Mouse (Mus musculus): ENCODE measurements at regions not wholly inside any gene's neighbourhood (a gene's known extent, or its start where the extent isn't known, plus 50 kb on each side); places are given as distances from the start of the nearest gene placed in this dataset.

GRCm38 (mm10) chr8:115953783-115954470 lies 246.3 kb upstream of the Maf start:
- DNase-seq (ENCODE audit: low read depth, low spot score) = no peak
- Histone ChIP-seq H3K4me1 (ENCODE audit: control insufficient read depth in 2 of 2, insufficient read depth in 2 of 2, low read length in 2 of 2, poor library complexity in 1 of 2) (no peaks in the 10 kb centered on the region), H3K9me3 (ENCODE audit: control insufficient read depth, insufficient read depth, low read depth, low read length) (no peaks in the 10 kb centered on the region), H3K4me3 (ENCODE audit: insufficient read depth in 1 of 2, low read depth in 1 of 2, low read length in 2 of 2, poor library complexity in 1 of 2, severe bottlenecking in 1 of 2) (no peak overlapping the region), H3K36me3 (ENCODE audit: control insufficient read depth, insufficient read depth, low read length, poor library complexity, severe bottlenecking) (no peaks in the 10 kb centered on the region), H3K9ac (ENCODE audit: insufficient read depth, low read depth, low read length, poor library complexity, severe bottlenecking) (no peak overlapping the region), H3K27ac (ENCODE audit: insufficient read depth, low read depth, low read length, poor library complexity, severe bottlenecking) (no peak overlapping the region)
- in situ Hi-C loops (cut with MboI; ENCODE audit: low sequenced_read_pairs in 2 of 2, unreplicated experiment in 2 of 2) = no loop called here
- TF ChIP-seq ZNF384 (IDR thresholded peaks at IDR 0.05; ENCODE audit: low read depth, low read length) (no peak), ZC3H11A (IDR thresholded peaks at IDR 0.05; ENCODE audit: borderline replicate concordance, low read depth, low read length) (no peak), MAFK (IDR thresholded peaks at IDR 0.05; ENCODE audit: insufficient read depth, low read depth, low read length) (no peak), HCFC1 (IDR thresholded peaks at IDR 0.05; ENCODE audit: borderline replicate concordance, insufficient read depth, low read length) (no peak), CHD2 (IDR thresholded peaks at IDR 0.05; ENCODE audit: low read depth, low read length) (no peak)

GRCm38 (mm10) chr8:115952496-115952895 lies 244.9 kb upstream of the Maf start:
- Histone ChIP-seq H3K4me1 (ENCODE audit: control insufficient read depth in 2 of 2, insufficient read depth in 2 of 2, low read length in 2 of 2, poor library complexity in 1 of 2) (no peaks in the 10 kb centered on the region), H3K9me3 (ENCODE audit: control insufficient read depth, insufficient read depth, low read depth, low read length) (no peaks in the 10 kb centered on the region), H3K27ac (ENCODE audit: insufficient read depth, low read depth, low read length, poor library complexity, severe bottlenecking) (no peak overlapping the region), H3K4me3 (ENCODE audit: insufficient read depth in 1 of 2, low read depth in 1 of 2, low read length in 2 of 2, poor library complexity in 1 of 2, severe bottlenecking in 1 of 2) (no peak overlapping the region), H3K36me3 (ENCODE audit: control insufficient read depth, insufficient read depth, low read length, poor library complexity, severe bottlenecking) (no peaks in the 10 kb centered on the region), H3K9ac (ENCODE audit: insufficient read depth, low read depth, low read length, poor library complexity, severe bottlenecking) (no peak overlapping the region)
- no peak for TF ChIP-seq HCFC1 (IDR thresholded peaks at IDR 0.05; ENCODE audit: borderline replicate concordance, insufficient read depth, low read length)
- no peak for TF ChIP-seq ZC3H11A (IDR thresholded peaks at IDR 0.05; ENCODE audit: borderline replicate concordance, low read depth, low read length)
- no peak for TF ChIP-seq MAFK (IDR thresholded peaks at IDR 0.05; ENCODE audit: insufficient read depth, low read depth, low read length)
- no peak for TF ChIP-seq ZNF384 (IDR thresholded peaks at IDR 0.05; ENCODE audit: low read depth, low read length)
- TF ChIP-seq CHD2 (IDR thresholded peaks at IDR 0.05; ENCODE audit: low read depth, low read length) = no peak
- no peak for DNase-seq (ENCODE audit: low read depth, low spot score)
- in situ Hi-C loops (cut with MboI; ENCODE audit: low sequenced_read_pairs in 2 of 2, unreplicated experiment in 2 of 2) = no loop called here

DNA sequence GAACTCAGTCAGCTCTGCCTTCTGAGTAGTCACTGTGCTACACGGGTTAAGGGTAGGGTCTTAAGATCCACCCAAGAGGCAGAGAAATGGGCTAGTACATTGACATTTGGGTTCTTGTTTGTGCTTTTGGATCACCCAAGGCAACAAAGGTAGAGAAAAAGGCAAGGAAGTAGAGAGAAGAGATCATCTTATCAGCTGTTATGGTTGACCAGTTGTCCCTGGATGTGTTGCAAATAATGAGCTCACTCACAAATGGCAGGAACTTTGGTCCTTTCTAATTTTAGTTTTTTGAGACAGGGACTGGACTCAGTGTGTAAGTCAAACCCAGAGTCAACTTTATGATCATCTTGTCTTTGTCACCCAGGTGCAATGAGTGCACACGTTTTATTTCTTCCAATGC lies 241.3 kb upstream of the Maf start:
- no peak overlapping the region for H3K9ac ChIP-seq (ENCODE audit: insufficient read depth, low read depth, low read length, poor library complexity, severe bottlenecking)
- H3K4me3 ChIP-seq (ENCODE audit: insufficient read depth in 1 of 2, low read depth in 1 of 2, low read length in 2 of 2, poor library complexity in 1 of 2, severe bottlenecking in 1 of 2) = no peak overlapping the region
- TF ChIP-seq ZNF384 (IDR thresholded peaks at IDR 0.05; ENCODE audit: low read depth, low read length) = no peak
- TF ChIP-seq CHD2 (IDR thresholded peaks at IDR 0.05; ENCODE audit: low read depth, low read length) = no peak
- TF ChIP-seq ZC3H11A (IDR thresholded peaks at IDR 0.05; ENCODE audit: borderline replicate concordance, low read depth, low read length) = no peak
- TF ChIP-seq MAFK (IDR thresholded peaks at IDR 0.05; ENCODE audit: insufficient read depth, low read depth, low read length) = no peak
- H3K27ac ChIP-seq (ENCODE audit: insufficient read depth, low read depth, low read length, poor library complexity, severe bottlenecking) = no peak overlapping the region
- DNase-seq (ENCODE audit: low read depth, low spot score) = no peak
- H3K4me1 ChIP-seq (ENCODE audit: control insufficient read depth in 2 of 2, insufficient read depth in 2 of 2, low read length in 2 of 2, poor library complexity in 1 of 2) = no peaks in the 10 kb centered on the region
- no peaks in the 10 kb centered on the region for H3K36me3 ChIP-seq (ENCODE audit: control insufficient read depth, insufficient read depth, low read length, poor library complexity, severe bottlenecking)
- in situ Hi-C loops (cut with MboI; ENCODE audit: low sequenced_read_pairs in 2 of 2, unreplicated experiment in 2 of 2) = no loop called here
- no peaks in the 10 kb centered on the region for H3K9me3 ChIP-seq (ENCODE audit: control insufficient read depth, insufficient read depth, low read depth, low read length)

DNA sequence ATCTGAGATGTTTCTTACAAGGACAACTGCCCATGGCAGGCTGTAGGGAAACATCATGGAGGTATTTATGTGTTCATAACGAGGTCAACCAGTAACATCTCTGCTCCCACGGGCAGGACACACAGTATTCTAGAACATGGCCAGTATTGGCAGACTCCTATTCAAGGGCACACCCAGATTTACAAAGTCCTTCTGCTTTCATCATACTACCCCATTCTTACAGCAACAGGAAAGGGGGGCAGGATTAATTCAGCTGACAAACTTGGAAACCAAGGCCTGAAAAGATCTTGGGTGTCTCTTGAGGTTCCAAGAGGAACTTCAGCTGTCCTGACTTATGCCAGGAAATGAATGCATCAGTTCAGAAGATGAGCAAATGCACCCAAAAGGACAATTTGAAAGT lies 240.4 kb upstream of the Maf start:
- DNase-seq (ENCODE audit: low read depth, low spot score) = no peak
- H3K9me3 ChIP-seq (ENCODE audit: control insufficient read depth, insufficient read depth, low read depth, low read length) = no peaks in the 10 kb centered on the region
- H3K4me1 ChIP-seq (ENCODE audit: control insufficient read depth in 2 of 2, insufficient read depth in 2 of 2, low read length in 2 of 2, poor library complexity in 1 of 2) = no peaks in the 10 kb centered on the region
- H3K36me3 ChIP-seq (ENCODE audit: control insufficient read depth, insufficient read depth, low read length, poor library complexity, severe bottlenecking) = no peaks in the 10 kb centered on the region
- in situ Hi-C loops (cut with MboI; ENCODE audit: low sequenced_read_pairs in 2 of 2, unreplicated experiment in 2 of 2) = no loop called here
- no peak for TF ChIP-seq ZNF384 (IDR thresholded peaks at IDR 0.05; ENCODE audit: low read depth, low read length)
- TF ChIP-seq MAFK (IDR thresholded peaks at IDR 0.05; ENCODE audit: insufficient read depth, low read depth, low read length) = no peak
- no peak for TF ChIP-seq CHD2 (IDR thresholded peaks at IDR 0.05; ENCODE audit: low read depth, low read length)
- TF ChIP-seq HCFC1 (IDR thresholded peaks at IDR 0.05; ENCODE audit: borderline replicate concordance, insufficient read depth, low read length) = no peak
- no peak for TF ChIP-seq ZC3H11A (IDR thresholded peaks at IDR 0.05; ENCODE audit: borderline replicate concordance, low read depth, low read length)
- no peak overlapping the region for H3K27ac ChIP-seq (ENCODE audit: insufficient read depth, low read depth, low read length, poor library complexity, severe bottlenecking)
- H3K9ac ChIP-seq (ENCODE audit: insufficient read depth, low read depth, low read length, poor library complexity, severe bottlenecking) = no peak overlapping the region
- H3K4me3 ChIP-seq (ENCODE audit: insufficient read depth in 1 of 2, low read depth in 1 of 2, low read length in 2 of 2, poor library complexity in 1 of 2, severe bottlenecking in 1 of 2) = no peak overlapping the region

Data from ES-E14 (cell line).